Mouse (Mus musculus): ENCODE data around the gene Sh3bgrl. TPM values are rescaled to one million over a fixed set of nuclear protein-coding genes. Genes with fewer than 3 reads are reported as not detected.

The Sh3bgrl gene
- polyA plus RNA-seq, 1 experiment from 2014 or later: 187 TPM

DNA sequence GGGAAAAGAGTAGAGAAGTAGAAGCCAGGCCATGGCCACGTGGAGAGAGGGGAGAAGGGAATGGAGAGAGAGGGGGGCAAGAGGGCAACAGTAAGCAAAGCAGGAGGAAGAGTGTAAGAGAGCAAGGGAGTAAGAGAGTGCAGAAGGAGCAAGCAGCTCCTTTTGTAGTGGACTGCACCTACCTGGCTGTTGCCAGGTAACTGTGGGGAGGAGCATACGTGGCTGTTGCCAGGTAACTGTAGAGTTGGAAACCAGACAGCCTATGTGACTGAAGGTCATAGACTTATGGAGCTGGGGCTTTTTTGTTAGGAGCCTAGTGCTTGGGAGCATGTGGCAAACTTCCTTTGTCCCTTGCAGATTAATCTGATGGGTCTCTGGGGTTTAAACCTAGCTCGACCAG lies 80.3 kb downstream of the Sh3bgrl start:
- Histone ChIP-seq H3K4me3 (replicated peaks) (no peak overlapping the region), H3K27me3 (no peaks in the 10 kb centered on the region), H3K4me1 (replicated peaks) (no peaks in the 10 kb centered on the region), H3K9ac (replicated peaks) (no peak overlapping the region), H3K27ac (no peak overlapping the region), H3K36me3 (no peaks in the 10 kb centered on the region), H3K9me3 (no peaks in the 10 kb centered on the region), H3K4me2 (no peak overlapping the region)
- no peak for ATAC-seq (ENCODE audit: insufficient number of reproducible peaks, insufficient read depth, low FRiP score, low TSS enrichment, low read depth)
- WGBS: 40% methylated on average over 3 of the region's 3 CpGs

DNA sequence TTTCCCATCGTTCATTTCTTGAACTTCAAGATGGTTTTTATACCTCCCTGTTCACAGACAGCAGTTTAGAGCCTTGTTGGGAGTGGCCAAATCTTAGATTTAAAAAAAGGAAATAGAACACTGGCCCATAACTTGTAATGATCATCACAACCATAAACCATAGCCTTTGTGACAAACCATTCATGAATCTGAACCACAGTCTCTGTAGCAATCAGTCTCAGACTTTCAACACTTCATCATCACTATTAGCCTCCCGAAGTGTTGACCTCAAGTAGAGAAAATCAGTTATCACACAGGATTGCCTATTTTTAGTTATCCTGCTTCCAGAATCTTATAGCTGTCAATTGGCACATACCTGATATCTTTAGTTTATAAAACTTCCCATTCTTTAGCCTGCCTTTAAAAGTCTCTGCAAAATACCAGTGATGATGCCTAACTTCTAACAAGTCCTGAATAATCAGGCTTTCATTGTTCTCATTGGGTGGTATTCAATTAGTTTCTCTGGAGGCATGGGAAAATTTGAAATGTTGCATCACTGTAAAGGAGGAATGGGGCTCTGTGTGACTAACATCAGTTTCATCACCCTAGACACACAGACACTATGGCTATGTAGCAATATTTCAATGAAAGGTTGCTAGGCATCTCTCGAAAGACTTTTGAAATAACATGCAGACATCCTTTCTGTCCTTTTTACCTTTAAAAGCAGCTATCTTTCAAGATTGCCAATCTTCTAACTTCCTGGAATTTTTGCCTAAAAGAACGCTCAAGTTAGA lies 89.7 kb downstream of the Sh3bgrl start:
- WGBS: 93% methylated on average over 4 of the region's 4 CpGs
- no peak overlapping the region for H3K4me2 ChIP-seq
- H3K36me3 ChIP-seq: no peaks in the 10 kb centered on the region
- H3K27me3 ChIP-seq: no peaks in the 10 kb centered on the region
- H3K27ac ChIP-seq: no peak overlapping the region
- ATAC-seq (ENCODE audit: insufficient number of reproducible peaks, insufficient read depth, low FRiP score, low TSS enrichment, low read depth): no peak
- no peaks in the 10 kb centered on the region for H3K9me3 ChIP-seq
- no peak overlapping the region for H3K9ac ChIP-seq (replicated peaks)
- H3K4me3 ChIP-seq (replicated peaks): no peak overlapping the region
- no peaks in the 10 kb centered on the region for H3K4me1 ChIP-seq (replicated peaks)

DNA sequence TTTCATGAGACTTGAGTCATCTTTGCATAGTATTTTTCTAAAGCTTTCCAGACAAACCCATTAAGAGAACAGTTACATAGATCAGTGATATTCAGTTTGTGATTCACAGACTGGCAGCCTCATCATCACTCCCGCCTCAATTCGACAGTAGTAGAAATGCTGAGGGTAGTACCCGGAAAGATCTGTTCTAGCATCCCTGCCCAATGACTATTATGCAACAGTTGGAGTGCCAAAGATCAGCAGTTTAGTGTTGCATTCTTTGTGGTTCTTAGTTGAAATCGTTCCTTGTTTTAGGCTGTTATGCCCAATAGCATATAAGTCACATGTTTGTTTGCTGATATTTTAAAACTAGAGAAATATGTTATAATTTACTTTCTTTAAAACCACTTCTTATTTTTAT lies 94.4 kb downstream of the Sh3bgrl start:
- WGBS: 90% methylated on average over 4 of the region's 4 CpGs
- H3K27ac ChIP-seq: no peak overlapping the region
- no peak overlapping the region for H3K4me3 ChIP-seq (replicated peaks)
- H3K9me3 ChIP-seq: no peaks in the 10 kb centered on the region
- no peak overlapping the region for H3K9ac ChIP-seq (replicated peaks)
- H3K4me1 ChIP-seq (replicated peaks): no peaks in the 10 kb centered on the region
- H3K4me2 ChIP-seq: no peak overlapping the region
- no peaks in the 10 kb centered on the region for H3K36me3 ChIP-seq
- no peak for ATAC-seq (ENCODE audit: insufficient number of reproducible peaks, insufficient read depth, low FRiP score, low TSS enrichment, low read depth)
- no peaks in the 10 kb centered on the region for H3K27me3 ChIP-seq

DNA sequence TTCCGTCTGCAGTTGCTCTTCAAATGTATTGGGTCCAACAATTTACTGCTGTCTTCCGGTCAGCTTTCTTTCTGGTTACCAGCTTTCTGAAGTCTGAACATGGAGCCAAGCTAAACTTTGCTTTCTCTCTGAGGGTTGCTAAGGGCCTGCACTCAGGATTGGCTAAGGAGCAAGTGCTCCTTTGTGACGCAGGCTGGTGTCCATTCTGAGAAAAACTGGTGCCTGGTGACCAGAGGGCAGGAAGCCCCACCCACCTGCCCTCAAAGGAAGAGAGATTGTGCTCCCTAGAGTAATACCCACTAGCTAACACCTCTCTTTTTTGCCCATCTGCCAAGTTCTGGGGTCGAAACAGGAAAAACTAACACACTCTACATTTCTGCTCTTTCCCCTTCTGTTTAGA lies 95.8 kb downstream of the Sh3bgrl start:
- Histone ChIP-seq H3K27ac (no peak overlapping the region), H3K4me1 (replicated peaks) (no peaks in the 10 kb centered on the region), H3K4me2 (no peak overlapping the region), H3K36me3 (no peaks in the 10 kb centered on the region), H3K9me3 (no peaks in the 10 kb centered on the region), H3K9ac (replicated peaks) (no peak overlapping the region), H3K27me3 (no peaks in the 10 kb centered on the region), H3K4me3 (replicated peaks) (no peak overlapping the region)
- WGBS: 77% methylated on average over 4 of the region's 4 CpGs
- no peak for ATAC-seq (ENCODE audit: insufficient number of reproducible peaks, insufficient read depth, low FRiP score, low TSS enrichment, low read depth)

DNA sequence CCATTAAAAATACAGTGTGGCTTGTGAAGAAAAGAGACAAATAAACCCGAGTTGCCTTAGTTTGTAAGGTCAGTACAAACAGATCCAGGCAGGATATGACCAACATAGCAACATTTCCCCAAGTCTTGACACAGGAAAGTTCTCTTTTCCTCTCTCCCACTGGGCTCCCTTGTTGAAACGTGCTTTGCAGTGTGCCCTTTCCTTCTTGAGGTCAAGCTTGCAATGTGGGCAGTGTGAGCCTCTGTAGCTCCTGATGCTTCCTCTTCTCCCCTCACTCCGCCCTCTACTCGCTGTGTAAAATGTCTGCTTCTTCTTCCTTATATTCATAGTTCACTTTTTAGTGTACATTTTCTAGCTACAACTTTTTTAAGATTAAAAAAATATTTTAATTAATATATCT lies 96.3 kb downstream of the Sh3bgrl start:
- no peak for ATAC-seq (ENCODE audit: insufficient number of reproducible peaks, insufficient read depth, low FRiP score, low TSS enrichment, low read depth)
- 44% methylated on average over 4 of the region's 4 CpGs for WGBS
- Histone ChIP-seq H3K4me1 (replicated peaks) (no peaks in the 10 kb centered on the region), H3K9ac (replicated peaks) (no peak overlapping the region), H3K9me3 (no peaks in the 10 kb centered on the region), H3K27me3 (no peaks in the 10 kb centered on the region), H3K4me2 (no peak overlapping the region), H3K36me3 (no peaks in the 10 kb centered on the region), H3K4me3 (replicated peaks) (no peak overlapping the region), H3K27ac (no peak overlapping the region)

DNA sequence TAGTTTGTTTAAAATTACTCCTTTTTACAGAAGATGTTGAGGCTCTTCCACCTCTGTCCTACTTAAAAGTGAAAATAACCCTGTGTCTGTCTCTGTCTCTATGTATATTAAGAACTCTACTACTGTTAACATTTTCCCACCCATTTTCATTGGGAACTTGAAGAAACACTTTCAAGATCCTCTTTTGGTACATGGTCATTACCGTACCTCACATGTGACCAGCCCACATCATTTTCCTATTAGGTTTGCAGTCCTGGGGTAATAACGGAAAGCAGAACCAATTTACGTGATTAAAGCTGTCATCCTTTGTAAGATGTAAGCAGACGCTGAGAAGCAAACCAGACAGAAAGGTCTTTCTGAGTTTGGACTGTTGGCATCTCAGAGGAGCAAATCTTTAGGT lies 101.3 kb downstream of the Sh3bgrl start, which contains the start of gene Gm6377:
TSS of gene Gm6377 (plus strand) at position 289 of the 400 bp plus-strand sequence.
- Histone ChIP-seq H3K9ac (replicated peaks) (no peak within 1 kb of the TSS), H3K4me1 (replicated peaks) (no peaks in the 10 kb centered on the region), H3K4me2 (no peak within 1 kb of the TSS), H3K4me3 (replicated peaks) (no peak within 1 kb of the TSS), H3K36me3 (no peaks in the 10 kb centered on the region), H3K27me3 (no peaks in the 10 kb centered on the region), H3K9me3 (no peaks in the 10 kb centered on the region), H3K27ac (no peak within 1 kb of the TSS)
- no peak for ATAC-seq (ENCODE audit: insufficient number of reproducible peaks, insufficient read depth, low FRiP score, low TSS enrichment, low read depth)
- 56% methylated on average over 4 of the region's 4 CpGs for WGBS

DNA sequence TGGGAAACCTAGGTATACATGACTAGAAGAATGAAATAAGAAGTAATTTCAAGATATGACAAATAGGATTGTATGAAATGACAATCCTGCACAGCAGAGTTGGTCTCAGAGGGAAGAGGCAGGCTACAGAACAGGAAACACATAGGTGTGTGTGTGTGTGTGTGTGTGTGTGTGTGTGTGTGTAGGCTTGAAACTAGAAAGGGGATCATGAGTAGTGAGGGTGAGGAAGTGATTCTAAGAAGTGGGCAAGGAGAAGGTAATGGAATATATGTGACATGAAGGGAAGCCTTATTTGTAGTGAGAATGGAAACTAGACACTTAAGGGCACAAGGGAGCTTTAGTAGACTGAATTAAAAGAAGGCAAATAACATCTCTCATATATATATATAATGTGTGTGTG lies 112.7 kb downstream of the Sh3bgrl start:
- no peak overlapping the region for H3K27ac ChIP-seq
- no peak overlapping the region for H3K4me3 ChIP-seq (replicated peaks)
- no peaks in the 10 kb centered on the region for H3K36me3 ChIP-seq
- H3K4me1 ChIP-seq (replicated peaks): no peaks in the 10 kb centered on the region
- ATAC-seq (ENCODE audit: insufficient number of reproducible peaks, insufficient read depth, low FRiP score, low TSS enrichment, low read depth): no peak
- H3K9ac ChIP-seq (replicated peaks): no peak overlapping the region
- H3K9me3 ChIP-seq: no peaks in the 10 kb centered on the region
- H3K4me2 ChIP-seq: no peak overlapping the region
- no peaks in the 10 kb centered on the region for H3K27me3 ChIP-seq

DNA sequence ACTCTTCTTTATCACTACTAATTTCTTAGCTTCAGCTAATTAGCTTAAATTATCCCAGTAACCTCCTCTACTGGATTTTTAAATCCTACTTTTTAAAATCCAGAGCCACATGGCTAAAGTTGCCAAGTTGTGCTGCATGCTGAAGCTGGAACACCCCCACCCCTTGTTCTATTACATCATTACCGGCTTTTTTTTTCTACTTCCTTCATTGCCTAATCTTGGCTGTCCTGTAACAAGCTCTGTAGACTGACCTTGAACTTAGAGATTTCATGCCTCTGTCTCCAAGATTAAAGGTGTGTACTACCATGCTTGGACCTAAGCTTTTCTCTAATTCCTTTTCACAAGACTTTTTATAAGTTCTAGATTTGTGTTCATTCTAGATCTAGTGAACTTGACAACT lies 133.6 kb downstream of the Sh3bgrl start:
- WGBS: 96% methylated on average over 1 of the region's 1 CpGs
- no peaks in the 10 kb centered on the region for H3K27me3 ChIP-seq

DNA sequence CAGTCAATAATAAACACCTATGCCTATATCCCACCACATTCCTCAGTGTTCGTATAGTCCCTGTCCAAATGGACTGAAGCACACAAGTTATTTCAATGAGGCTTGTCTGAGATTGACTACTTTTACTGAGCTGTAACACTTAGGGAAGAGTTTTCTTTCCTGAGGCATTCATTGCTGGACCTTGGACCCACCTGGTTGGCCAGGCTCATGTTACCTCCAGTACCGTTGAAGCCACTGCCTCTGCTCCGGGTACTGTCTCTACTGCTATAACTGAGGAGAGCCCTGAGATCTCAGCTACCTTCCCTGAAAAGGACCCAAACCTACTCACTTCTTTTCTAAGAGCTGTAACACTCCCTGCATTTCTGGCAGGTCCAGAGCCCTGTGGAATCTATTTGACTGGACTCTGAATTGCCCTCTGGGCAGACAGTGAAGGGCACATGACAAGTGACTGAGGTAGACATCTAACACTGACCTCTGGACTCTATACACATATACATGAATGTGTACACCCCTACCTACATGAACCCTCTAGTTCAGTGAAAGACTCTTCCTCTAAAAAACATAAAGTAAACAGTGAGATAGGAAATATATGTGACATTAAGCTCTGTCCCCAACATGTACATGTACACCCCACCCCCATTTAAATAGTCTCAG lies 140.3 kb downstream of the Sh3bgrl start:
- Histone ChIP-seq H3K27me3 (no peaks in the 10 kb centered on the region), H3K4me3 (replicated peaks) (no peak overlapping the region), H3K27ac (no peak overlapping the region), H3K4me2 (no peak overlapping the region), H3K9ac (replicated peaks) (no peak overlapping the region), H3K36me3 (no peaks in the 10 kb centered on the region), H3K9me3 (no peaks in the 10 kb centered on the region), H3K4me1 (replicated peaks) (no peaks in the 10 kb centered on the region)
- no peak for ATAC-seq (ENCODE audit: insufficient number of reproducible peaks, insufficient read depth, low FRiP score, low TSS enrichment, low read depth)
- 88% methylated on average over 3 of the region's 3 CpGs for whole genome bisulfite sequencing

More for the DNA sequence above, 133.6 kb downstream of the Sh3bgrl start:
- H3K9ac ChIP-seq (replicated peaks): no peak overlapping the region
- no peaks in the 10 kb centered on the region for H3K4me1 ChIP-seq (replicated peaks)
- no peak overlapping the region for H3K27ac ChIP-seq
- no peak overlapping the region for H3K4me2 ChIP-seq
- H3K9me3 ChIP-seq: no peaks in the 10 kb centered on the region
- no peak for ATAC-seq (ENCODE audit: insufficient number of reproducible peaks, insufficient read depth, low FRiP score, low TSS enrichment, low read depth)
- H3K4me3 ChIP-seq (replicated peaks): no peak overlapping the region
- H3K36me3 ChIP-seq: no peaks in the 10 kb centered on the region

DNA sequence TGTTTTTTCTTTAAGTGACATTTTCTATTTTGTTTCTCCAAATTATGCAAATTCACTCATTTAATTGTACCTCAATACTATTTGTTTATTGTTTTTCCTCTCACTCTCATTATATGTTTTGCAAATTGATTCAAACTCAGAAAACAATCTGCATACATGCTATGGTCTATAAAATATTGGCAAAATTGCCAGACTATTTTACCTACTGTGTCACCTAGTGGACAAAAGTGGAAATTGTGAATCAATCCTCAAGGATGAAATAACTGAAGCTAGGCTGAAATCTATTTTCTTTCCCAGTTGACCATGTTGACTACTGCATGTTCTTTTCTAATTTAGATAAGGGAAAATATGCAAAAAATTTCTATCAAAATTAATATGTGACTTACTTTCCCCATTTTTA lies 143.0 kb downstream of the Sh3bgrl start:
- Histone ChIP-seq H3K27me3 (no peaks in the 10 kb centered on the region), H3K9me3 (no peaks in the 10 kb centered on the region), H3K4me3 (replicated peaks) (no peak overlapping the region), H3K36me3 (no peaks in the 10 kb centered on the region), H3K4me2 (no peak overlapping the region), H3K27ac (no peak overlapping the region), H3K9ac (replicated peaks) (no peak overlapping the region), H3K4me1 (replicated peaks) (no peaks in the 10 kb centered on the region)
- ATAC-seq (ENCODE audit: insufficient number of reproducible peaks, insufficient read depth, low FRiP score, low TSS enrichment, low read depth): no peak

Measured in limb, embryonic 12.5 days (tissue).